Mouse (Mus musculus) heart, adult 2 months (tissue): Measurements from ENCODE around the gene Ssc4d.

Experiments
- CTCF ChIP-seq: fragments of 200-600 bp; IDR thresholded peaks from 2 replicates; pipeline ENCODE4 v1.8.1; 2022; ENCODE audit warnings: antibody characterized with exemption, mild to moderate bottlenecking, moderate library complexity
- POLR2A ChIP-seq: fragments of 200-500 bp; IDR thresholded peaks from 2 replicates; pipeline ENCODE4 v1.6.1; 2011; ENCODE audit warnings: mild to moderate bottlenecking, low read depth, low read length, control low read depth; ENCODE audit not compliant: insufficient read depth

- TF ChIP-seq CTCF, result no peak
- no peak for TF ChIP-seq POLR2A
Measured at GRCm38 (mm10) chr5:135940587-135940986, 33.7 kb downstream of the Ssc4d start.
